Mouse (Mus musculus) cerebellum, adult 2 months (tissue): ENCODE results near the gene Ormdl1.

Source experiments
- CTCF ChIP-seq: fragments of 200-500 bp; IDR thresholded peaks from 2 replicates; pipeline ENCODE4 v1.5.1; 2011; ENCODE audit warnings: low read depth, mild to moderate bottlenecking, control low read depth, low read length, moderate library complexity, borderline replicate concordance; ENCODE audit not compliant: insufficient read depth
- POLR2A ChIP-seq: fragments of 200-500 bp; IDR thresholded peaks from 2 replicates; pipeline ENCODE4 v1.6.1; 2011; ENCODE audit warnings: low read length, control low read depth, borderline replicate concordance; ENCODE audit not compliant: insufficient read depth

- no peak for TF ChIP-seq POLR2A
- TF ChIP-seq CTCF = no peak
Measured at GRCm38 (mm10) chr1:53323254-53323653, 26.4 kb downstream of the Ormdl1 start.
